Mouse (Mus musculus) midbrain, embryonic 14.5 days (tissue): ENCODE data around the gene Setd1a. TPM values are rescaled to one million over a fixed set of nuclear protein-coding genes. Genes with fewer than 3 reads are reported as not detected.
A peak's percentile ranks its signal among the peaks of the same experiment; 100 is the strongest.

Source experiments
- ATAC-seq: fragments of 200-750 bp; cut with Nextera tagmentation; 2 replicates; pipeline ENCODE4 v1.8.0; 2017; ENCODE audit warnings: moderate number of reproducible peaks, moderate library complexity; ENCODE audit not compliant: low FRiP score, low TSS enrichment
- DNase-seq: peaks from one replicate; pipeline ENCODE4 v3.0.0-alpha.2; 2015
- H3K27ac ChIP-seq: fragments of 300-500 bp; sonication (generic); replicated peaks from 2 replicates; pipeline ENCODE4 v1.5.1; 2014; ENCODE audit warnings: mild to moderate bottlenecking, low read depth, low read length, moderate library complexity
- H3K27me3 ChIP-seq: fragments of 300-500 bp; sonication (generic); 2 replicates; pipeline ENCODE4 v1.6.1; 2014; ENCODE audit warnings: low read length, control low read depth, mixed read lengths; ENCODE audit not compliant: control insufficient read depth, insufficient read depth
- H3K36me3 ChIP-seq: fragments of 300-500 bp; sonication (generic); 2 replicates; pipeline ENCODE4 v1.6.1; 2014; ENCODE audit warnings: low read length, control low read depth; ENCODE audit not compliant: control insufficient read depth, insufficient read depth
- H3K4me1 ChIP-seq: fragments of 300-500 bp; sonication (generic); 2 replicates; pipeline ENCODE4 v1.6.1; 2014; ENCODE audit warnings: mild to moderate bottlenecking, antibody characterized with exemption, low read length, control low read depth; ENCODE audit not compliant: control insufficient read depth, insufficient read depth
- H3K4me2 ChIP-seq: fragments of 300-500 bp; sonication (generic); 2 replicates; pipeline ENCODE4 v1.6.1; 2014; ENCODE audit warnings: mild to moderate bottlenecking, low read length, moderate library complexity
- H3K4me3 ChIP-seq: fragments of 300-500 bp; sonication (generic); replicated peaks from 2 replicates; pipeline ENCODE4 v1.5.1; 2014; ENCODE audit warnings: low read depth, low read length
- H3K9ac ChIP-seq: fragments of 300-500 bp; sonication (generic); replicated peaks from 2 replicates; pipeline ENCODE4 v1.6.1; 2014; ENCODE audit warnings: mild to moderate bottlenecking, low read length, moderate library complexity
- H3K9me3 ChIP-seq: fragments of 300-500 bp; sonication (generic); 2 replicates; pipeline ENCODE4 v1.6.1; 2016; ENCODE audit warnings: low read length, control low read depth, mixed read lengths; ENCODE audit not compliant: control insufficient read depth
- WGBS: fragments of 180-500 bp; shearing (Covaris S2); extraction: QIAGEN DNeasy Blood & Tissue Kit; methylation state at CpG from one replicate; pipeline ENCODE4 v1.1.7; 2014; 5-methylcytosine and 5-hydroxymethylcytosine counted together
- polyA plus RNA-seq: library from polyadenylated mRNA; unstranded; fragments of >200 nt; fragmentation: Nextera tagmentation; extraction: Ambion mirVana; gene quantifications from 2 replicates; pipeline ENCODE4 v1.2.1, GENCODE M21; 2014

Gene Setd1a
- polyA plus RNA-seq, 1 experiment from 2014 or later: 27.3 TPM

DNA sequence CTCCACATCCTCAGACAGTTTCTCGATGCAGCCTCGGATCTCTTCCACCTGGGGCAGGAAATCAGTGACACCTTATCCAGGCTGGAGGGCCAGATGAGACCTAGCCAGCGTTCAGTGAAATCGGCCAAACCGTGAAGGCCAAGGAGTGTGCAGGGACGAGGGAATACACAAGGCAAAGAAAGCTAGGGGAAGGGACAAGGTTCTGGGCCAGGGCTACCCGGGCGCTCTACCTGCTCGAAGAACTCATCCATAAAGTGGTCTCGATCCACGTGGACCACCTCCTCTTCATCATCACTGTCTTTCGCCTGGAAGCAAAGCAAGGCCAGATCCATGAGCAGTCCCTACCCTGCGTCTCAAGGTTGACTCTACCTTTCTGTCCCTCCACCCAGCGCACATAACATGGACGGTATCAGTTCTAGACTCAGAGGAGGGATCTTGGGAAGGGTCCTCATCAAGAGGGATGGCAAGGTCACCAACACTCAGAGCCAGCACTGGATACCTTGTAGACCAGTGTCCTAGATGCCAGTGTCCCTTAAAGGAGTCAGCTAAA lies 38.7 kb downstream of the Setd1a start:
- no peak overlapping the region for H3K4me3 ChIP-seq
- H3K27me3 ChIP-seq: no peaks in the 10 kb centered on the region
- no peak overlapping the region for H3K4me2 ChIP-seq
- H3K9me3 ChIP-seq: no peaks in the 10 kb centered on the region
- no peak overlapping the region for H3K9ac ChIP-seq
- DNase-seq (no peak), ATAC-seq (no peak)
- no peak overlapping the region for H3K27ac ChIP-seq
- WGBS: 95% methylated on average over 15 of the region's 15 CpGs
- no peaks in the 10 kb centered on the region for H3K4me1 ChIP-seq
- H3K36me3 ChIP-seq: peaks cover 44% of the 10 kb centered on the region

GRCm38 (mm10) chr7:127815954-127816821 lies 39.7 kb downstream of the Setd1a start:
- H3K9ac ChIP-seq: no peak overlapping the region
- H3K4me1 ChIP-seq: no peaks in the 10 kb centered on the region
- DNase-seq (no peak), ATAC-seq (no peak)
- peaks cover 35% of the 10 kb centered on the region for H3K36me3 ChIP-seq
- H3K27ac ChIP-seq: no peak overlapping the region
- WGBS: 71% methylated on average over 15 of the region's 15 CpGs
- no peaks in the 10 kb centered on the region for H3K27me3 ChIP-seq
- no peak overlapping the region for H3K4me3 ChIP-seq
- no peaks in the 10 kb centered on the region for H3K9me3 ChIP-seq
- no peak overlapping the region for H3K4me2 ChIP-seq

GRCm38 (mm10) chr7:127817053-127817452 lies 40.6 kb downstream of the Setd1a start:
- no peak overlapping the region for H3K9ac ChIP-seq
- peaks cover 28% of the 10 kb centered on the region for H3K36me3 ChIP-seq
- ATAC-seq (no peak), DNase-seq (no peak)
- H3K4me1 ChIP-seq: no peaks in the 10 kb centered on the region
- 82% methylated on average over 7 of the region's 7 CpGs for WGBS
- H3K27me3 ChIP-seq: no peaks in the 10 kb centered on the region
- no peaks in the 10 kb centered on the region for H3K9me3 ChIP-seq
- H3K4me3 ChIP-seq: no peak overlapping the region
- no peak overlapping the region for H3K4me2 ChIP-seq
- H3K27ac ChIP-seq: no peak overlapping the region

DNA sequence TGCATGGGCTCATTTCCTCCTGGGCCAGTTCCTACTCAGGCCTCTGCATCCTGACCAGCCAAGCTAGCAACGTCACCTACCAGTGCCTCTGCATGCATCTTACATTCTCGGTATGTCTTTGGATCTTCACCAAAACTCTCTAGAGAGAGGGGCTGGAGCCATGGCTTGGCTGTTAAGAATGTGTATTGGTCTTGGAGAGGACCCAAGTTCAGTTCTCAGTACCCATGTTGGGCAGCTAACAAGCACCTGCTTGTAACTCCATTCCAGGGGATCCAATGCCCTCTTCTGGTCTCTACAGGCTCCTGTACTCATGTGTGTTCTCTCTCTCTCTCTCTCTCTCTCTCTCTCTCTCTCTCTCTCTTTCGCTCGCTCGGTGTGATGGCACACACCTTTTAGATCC lies 41.3 kb downstream of the Setd1a start:
- peaks cover 21% of the 10 kb centered on the region for H3K36me3 ChIP-seq
- no peak for ATAC-seq

DNA sequence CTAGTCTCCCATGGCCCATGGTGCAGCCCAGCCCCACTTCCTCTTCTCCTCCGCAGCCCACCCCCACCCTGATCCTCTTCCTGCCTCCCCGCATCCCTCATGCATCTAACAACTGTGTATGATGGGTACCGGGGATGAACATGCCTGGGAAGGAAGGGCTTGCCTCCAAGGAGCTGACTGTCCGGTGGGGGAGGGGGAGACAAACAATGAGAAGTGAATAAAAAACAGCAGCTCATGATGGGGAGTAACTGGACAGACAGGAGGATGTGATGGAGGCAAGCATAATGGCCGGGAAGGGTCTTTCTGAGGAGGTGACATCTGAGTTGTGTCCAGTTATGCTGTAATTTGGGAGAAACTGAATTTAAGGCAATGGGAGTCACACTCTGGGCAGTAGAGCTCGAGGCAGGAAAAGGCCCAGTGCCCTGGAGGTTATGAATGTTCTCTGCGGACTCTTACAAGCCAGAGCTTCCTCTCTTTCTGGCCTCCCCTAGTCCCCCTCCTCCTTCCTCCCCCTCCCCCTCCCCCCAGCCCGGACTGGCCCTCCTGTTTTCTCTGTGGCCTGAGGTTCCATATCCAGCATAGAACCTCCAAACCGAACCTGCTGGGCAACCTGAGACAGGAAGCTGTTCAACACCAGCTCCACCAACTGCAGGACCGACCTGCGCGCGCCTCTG lies 44.5 kb downstream of the Setd1a start:
- no peaks in the 10 kb centered on the region for H3K36me3 ChIP-seq
- ATAC-seq (no peak), DNase-seq (no peak)
- no peak overlapping the region for H3K4me2 ChIP-seq
- 76% methylated on average over 13 of the region's 13 CpGs for WGBS
- H3K9me3 ChIP-seq: no peaks in the 10 kb centered on the region
- no peak overlapping the region for H3K27ac ChIP-seq
- peaks cover 16% of the 10 kb centered on the region for H3K4me1 ChIP-seq
- 0 out of 2 replicates have a peak overlapping the region, but pooled peaks have one; percentile 9 for H3K9ac ChIP-seq
- H3K4me3 ChIP-seq: no peak overlapping the region
- no peaks in the 10 kb centered on the region for H3K27me3 ChIP-seq

More for the DNA sequence above, 41.3 kb downstream of the Setd1a start:
- no peaks in the 10 kb centered on the region for H3K9me3 ChIP-seq
- H3K27me3 ChIP-seq: no peaks in the 10 kb centered on the region
- no peak overlapping the region for H3K4me3 ChIP-seq
- peaks cover 2% of the 10 kb centered on the region for H3K4me1 ChIP-seq
- no peak overlapping the region for H3K4me2 ChIP-seq
- H3K9ac ChIP-seq: no peak overlapping the region
- no peak for DNase-seq
- 91% methylated on average over 5 of the region's 5 CpGs for WGBS
- no peak overlapping the region for H3K27ac ChIP-seq

DNA sequence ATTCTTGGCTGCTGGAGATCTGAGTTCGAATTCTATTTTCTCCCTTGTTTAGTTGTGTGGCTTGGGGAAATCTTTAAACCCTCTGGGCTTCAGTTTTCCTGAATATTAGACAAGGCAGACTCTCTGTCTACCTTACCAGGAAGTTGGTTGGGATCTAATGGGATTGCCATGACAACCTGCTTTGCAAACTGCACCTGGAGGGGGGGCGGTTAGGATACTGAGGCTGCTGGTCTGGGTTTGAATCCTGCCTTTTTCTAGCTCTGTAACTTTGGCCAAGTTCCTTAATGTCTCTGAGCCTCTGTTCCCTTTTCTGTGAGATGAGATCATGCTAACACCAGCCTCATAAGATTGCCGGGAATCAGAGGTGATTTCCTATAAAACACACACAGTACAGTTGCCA lies 46.0 kb downstream of the Setd1a start:
- Histone ChIP-seq H3K27ac (no peak overlapping the region), H3K9me3 (no peaks in the 10 kb centered on the region), H3K4me2 (peak overlapping the region; percentile 79; the same call in 1 of the 2 replicates), H3K36me3 (no peaks in the 10 kb centered on the region), H3K9ac (no peak overlapping the region), H3K27me3 (no peaks in the 10 kb centered on the region), H3K4me3 (no peak overlapping the region), H3K4me1 (peaks cover 16% of the 10 kb centered on the region)
- DNase-seq (no peak), ATAC-seq (no peak)
- WGBS: 89% methylated on average over 3 of the region's 3 CpGs

DNA sequence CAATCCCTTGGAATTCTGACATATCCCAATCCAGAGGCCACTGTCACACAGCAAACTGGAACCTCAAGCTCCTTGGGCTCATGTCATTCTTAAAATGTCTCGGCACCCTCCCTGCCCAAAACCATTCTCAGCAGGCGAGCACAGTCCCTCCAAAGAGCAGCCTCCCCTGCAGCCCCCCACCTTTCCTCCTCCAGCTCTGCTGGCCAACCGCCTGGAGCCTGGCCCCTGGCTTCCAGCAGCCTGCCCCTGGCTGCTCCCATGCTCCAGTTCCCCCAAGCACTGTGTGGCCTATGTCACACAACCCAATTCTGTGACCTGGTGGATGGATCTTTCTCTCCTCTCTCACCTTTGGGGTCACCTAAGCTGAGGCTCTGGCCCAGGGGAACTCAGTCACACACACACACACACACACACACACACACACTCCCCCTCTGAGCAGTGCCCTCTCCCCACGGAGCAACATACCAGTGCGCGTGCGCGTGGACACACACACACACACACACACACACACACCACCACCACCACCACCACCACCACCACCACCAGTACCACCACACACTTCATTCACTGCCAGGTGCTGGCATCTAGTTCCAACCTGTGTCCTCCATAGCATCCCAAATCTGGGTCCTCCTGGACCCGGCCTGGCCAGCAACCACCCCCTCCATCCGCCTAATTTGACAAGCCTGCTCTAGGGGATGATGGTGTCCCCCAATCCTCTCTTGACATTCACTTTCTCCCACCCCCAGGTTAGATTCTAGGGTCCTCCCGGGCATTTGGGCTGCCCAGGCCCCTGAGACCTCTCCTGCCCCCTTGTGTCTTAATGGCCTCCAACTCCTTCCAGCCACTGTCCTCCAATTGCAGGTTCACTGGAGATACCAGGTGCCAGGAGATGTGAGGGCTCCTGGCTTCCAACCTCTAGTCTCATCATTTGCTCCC lies 47.0 kb downstream of the Setd1a start:
- no peaks in the 10 kb centered on the region for H3K36me3 ChIP-seq
- DNase-seq (no peak), ATAC-seq (no peak; the same call in 1 of the 2 replicates)
- H3K4me1 ChIP-seq: peaks cover 16% of the 10 kb centered on the region
- WGBS: 45% methylated on average over 10 of the region's 11 CpGs
- H3K4me2 ChIP-seq: peak overlapping the region; percentile 79
- no peaks in the 10 kb centered on the region for H3K9me3 ChIP-seq
- H3K27me3 ChIP-seq: no peaks in the 10 kb centered on the region
- H3K9ac ChIP-seq: peak overlapping the region; percentile 82
- peak overlapping the region; percentile 89 for H3K27ac ChIP-seq
- peak overlapping the region; percentile 62 for H3K4me3 ChIP-seq
